Mouse (Mus musculus) heart, embryonic 14.5 days (tissue): ENCODE measurements around the gene Fbf1. TPM values are rescaled to one million over a fixed set of nuclear protein-coding genes. Genes with fewer than 3 reads are reported as not detected.

ENCODE experiments used
- ATAC-seq: fragments of 200-750 bp; cut with Nextera tagmentation; 2 replicates; pipeline ENCODE4 v1.8.0; 2017; ENCODE audit warnings: low read depth, moderate TSS enrichment; ENCODE audit not compliant: insufficient number of reproducible peaks, insufficient read depth, low FRiP score
- H3K27ac ChIP-seq, 2 experiments: fragments of 200-500 bp in 1 of 2; fragments of 300-500 bp in 1 of 2; sonication (generic) in 1 of 2; replicated peaks in 1 of 2; 2 replicates each; pipeline ENCODE4 v1.5.1; 2012 to 2014; ENCODE audit warnings: low read depth in 2 of 2, low read length in 2 of 2, control low read depth in 1 of 2, mild to moderate bottlenecking in 1 of 2, mixed read lengths in 1 of 2; ENCODE audit not compliant: control insufficient read depth in 1 of 2, insufficient read depth in 1 of 2
- H3K27me3 ChIP-seq: fragments of 300-500 bp; sonication (generic); 2 replicates; pipeline ENCODE4 v1.6.1; 2014; ENCODE audit warnings: mild to moderate bottlenecking, low read length, control low read depth; ENCODE audit not compliant: control insufficient read depth, insufficient read depth
- H3K36me3 ChIP-seq: fragments of 300-500 bp; sonication (generic); 2 replicates; pipeline ENCODE4 v1.6.1; 2014; ENCODE audit warnings: mild to moderate bottlenecking, control low read depth, low read length, mixed read lengths; ENCODE audit not compliant: control insufficient read depth, insufficient read depth
- H3K4me1 ChIP-seq, 2 experiments: fragments of 200-500 bp in 1 of 2; fragments of 300-500 bp in 1 of 2; sonication (generic) in 1 of 2; 2 replicates each; pipeline ENCODE4 v1.6.1; 2012 to 2014; ENCODE audit warnings: low read length in 2 of 2, control low read depth in 1 of 2, mixed read lengths in 1 of 2; ENCODE audit not compliant: control insufficient read depth in 2 of 2, insufficient read depth in 2 of 2
- H3K4me2 ChIP-seq: fragments of 300-500 bp; sonication (generic); 2 replicates; pipeline ENCODE4 v1.6.1; 2014; ENCODE audit warnings: mild to moderate bottlenecking, low read length
- H3K4me3 ChIP-seq, 2 experiments: fragments of 200-500 bp in 1 of 2; fragments of 300-500 bp in 1 of 2; sonication (generic) in 1 of 2; 2 replicates each; pipeline ENCODE4 v1.5.1; 2012 to 2014; ENCODE audit warnings: low read length in 2 of 2, mild to moderate bottlenecking in 2 of 2, control low read depth in 1 of 2, low read depth in 1 of 2, moderate library complexity in 1 of 2; ENCODE audit not compliant: control insufficient read depth in 1 of 2, insufficient read depth in 1 of 2
- H3K9ac ChIP-seq: fragments of 300-500 bp; sonication (generic); 2 replicates; pipeline ENCODE4 v1.6.1; 2014; ENCODE audit warnings: mild to moderate bottlenecking, low read length
- H3K9me3 ChIP-seq: fragments of 300-500 bp; sonication (generic); 2 replicates; pipeline ENCODE4 v1.6.1; 2016; ENCODE audit warnings: low read length, control low read depth; ENCODE audit not compliant: control insufficient read depth
- WGBS: fragments of 180-500 bp; shearing (Covaris S2); extraction: QIAGEN DNeasy Blood & Tissue Kit; methylation state at CpG from one replicate; pipeline ENCODE4 v1.1.7; 2014; 5-methylcytosine and 5-hydroxymethylcytosine counted together
- polyA plus RNA-seq: library from polyadenylated mRNA; unstranded; fragments of >200 nt; fragmentation: Nextera tagmentation; extraction: Ambion mirVana; gene quantifications from 2 replicates; pipeline ENCODE4 v1.2.1, GENCODE M21; 2014

Fbf1 gene
- 13.6 and 14.9 TPM in 2 replicates for polyA plus RNA-seq

- peak within 1 kb of the TSS; percentile 51 to 53 for H3K4me3 ChIP-seq
- peaks cover 35% of the 10 kb centered on the region for H3K36me3 ChIP-seq
- no peaks in the 10 kb centered on the region for H3K9me3 ChIP-seq
- no peaks in the 10 kb centered on the region for H3K27me3 ChIP-seq
- peak; percentile 92 for ATAC-seq
- H3K4me2 ChIP-seq: peak within 1 kb of the TSS; percentile 93
- H3K9ac ChIP-seq: peak within 1 kb of the TSS; percentile 79
- peaks cover 8% of the 10 kb centered on the region in 2 experiments for H3K4me1 ChIP-seq
- under 1% methylated on average over 40 of the region's 40 CpGs for WGBS
- H3K27ac ChIP-seq: peak within 1 kb of the TSS; percentile 93 to 96
These were observed at the start of gene Fbf1 for GRCm38 (mm10) chr11:116167884-116168439. Fbf1 (minus strand) TSS chr11:116168166.

DNA sequence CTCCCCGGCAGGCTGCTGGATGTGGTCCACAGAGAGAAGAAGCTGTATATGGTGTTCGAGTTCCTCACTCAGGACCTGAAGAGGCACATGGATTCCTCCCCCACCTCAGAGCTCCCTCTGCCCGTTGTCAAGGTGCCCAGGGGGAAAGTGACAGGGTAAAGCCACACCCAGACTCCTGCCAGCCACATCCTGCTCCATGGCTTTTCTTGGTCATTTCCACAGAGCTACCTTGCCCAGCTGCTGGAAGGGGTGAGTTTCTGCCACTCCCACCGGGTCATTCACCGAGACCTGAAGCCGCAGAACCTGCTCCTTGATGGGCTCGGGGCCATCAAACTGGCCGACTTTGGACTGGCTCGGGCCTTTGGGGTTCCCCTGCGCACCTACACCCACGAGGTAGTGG is 48.6 kb upstream of the Fbf1 start:
- Histone ChIP-seq H3K4me3 (no peak overlapping the region), H3K9ac (no peak overlapping the region), H3K27ac (no peak overlapping the region), H3K4me1 (peaks cover 18 to 25% of the 10 kb centered on the region in 2 experiments), H3K4me2 (no peak overlapping the region), H3K9me3 (peaks cover 2% of the 10 kb centered on the region), H3K27me3 (peaks cover 11% of the 10 kb centered on the region), H3K36me3 (no peaks in the 10 kb centered on the region)
- ATAC-seq: no peak
- 76% methylated on average over 11 of the region's 11 CpGs for WGBS

DNA sequence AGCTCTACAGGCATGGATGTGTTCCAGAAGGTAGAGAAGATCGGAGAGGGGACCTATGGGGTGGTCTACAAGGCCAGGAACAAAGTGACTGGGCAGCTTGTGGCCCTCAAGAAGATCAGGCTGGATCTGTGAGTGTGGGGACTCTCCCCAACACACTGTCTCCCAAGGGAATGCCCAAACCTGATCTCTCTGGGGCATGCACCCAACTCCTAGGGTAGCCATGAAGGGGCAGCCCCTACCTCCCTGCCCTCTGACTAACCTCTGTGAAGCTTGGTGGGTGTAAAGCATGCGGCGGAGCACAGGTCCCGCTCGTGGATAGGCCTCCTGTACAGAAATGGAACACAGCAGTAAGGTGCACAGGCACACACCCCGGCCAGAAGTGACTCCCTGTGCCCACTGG is 48.0 kb upstream of the Fbf1 start:
- Histone ChIP-seq H3K9ac (no peak overlapping the region), H3K36me3 (no peaks in the 10 kb centered on the region), H3K4me3 (no peak overlapping the region), H3K9me3 (no peaks in the 10 kb centered on the region), H3K4me2 (no peak overlapping the region), H3K27me3 (peaks cover 5% of the 10 kb centered on the region), H3K4me1 (peaks cover 18 to 25% of the 10 kb centered on the region in 2 experiments), H3K27ac (no peak overlapping the region)
- WGBS: 89% methylated on average over 6 of the region's 6 CpGs
- no peak for ATAC-seq

- H3K4me2 ChIP-seq: no peak overlapping the region
- H3K9me3 ChIP-seq: no peaks in the 10 kb centered on the region
- WGBS: 84% methylated on average over 7 of the region's 7 CpGs
- H3K9ac ChIP-seq: no peak overlapping the region
- H3K4me1 ChIP-seq: peaks cover 18 to 23% of the 10 kb centered on the region in 2 experiments
- no peaks in the 10 kb centered on the region for H3K27me3 ChIP-seq
- no peak overlapping the region for H3K4me3 ChIP-seq
- no peak for ATAC-seq
- H3K36me3 ChIP-seq: no peaks in the 10 kb centered on the region
- no peak overlapping the region for H3K27ac ChIP-seq
These were observed 47.2 kb upstream of the Fbf1 start for GRCm38 (mm10) chr11:116215181-116215580.

GRCm38 (mm10) chr11:116213877-116214510 is 46.0 kb upstream of the Fbf1 start:
- no peaks in the 10 kb centered on the region for H3K9me3 ChIP-seq
- 0 out of 2 replicates have a peak, but pooled peaks cover 4% of the 10 kb centered on the region for H3K36me3 ChIP-seq
- ATAC-seq: no peak
- no peak overlapping the region for H3K4me2 ChIP-seq
- H3K27me3 ChIP-seq: no peaks in the 10 kb centered on the region
- H3K27ac ChIP-seq: no peak overlapping the region
- no peak overlapping the region for H3K9ac ChIP-seq
- 83% methylated on average over 13 of the region's 13 CpGs for WGBS
- no peak overlapping the region for H3K4me3 ChIP-seq
- H3K4me1 ChIP-seq: peaks cover 10 to 11% of the 10 kb centered on the region in 2 experiments

- H3K27me3 ChIP-seq: no peaks in the 10 kb centered on the region
These were observed 44.9 kb upstream of the Fbf1 start for GRCm38 (mm10) chr11:116212847-116213246.

DNA sequence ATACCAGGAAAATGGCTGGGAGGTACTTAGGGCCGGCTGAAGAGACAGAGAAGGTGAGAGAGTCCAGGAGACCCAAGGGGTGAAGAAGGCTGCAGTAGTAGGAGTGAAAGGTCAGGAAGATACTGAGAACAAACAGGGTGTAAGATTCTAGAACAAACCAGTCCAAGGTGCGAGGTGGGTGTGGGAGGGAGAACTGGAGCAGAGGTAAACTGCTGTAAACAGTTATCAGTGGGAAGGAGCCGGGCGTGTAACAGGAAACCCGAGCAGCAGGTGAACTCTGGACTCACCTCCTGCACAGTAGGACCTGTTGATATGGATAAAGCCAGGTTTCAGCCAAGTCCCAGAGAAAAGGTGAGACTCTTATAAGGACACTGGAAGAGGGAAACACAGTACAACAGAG is 42.7 kb upstream of the Fbf1 start:
- Histone ChIP-seq H3K36me3 (peaks cover 22% of the 10 kb centered on the region), H3K9ac (no peak overlapping the region), H3K27me3 (no peaks in the 10 kb centered on the region), H3K4me1 (no peaks in the 10 kb centered on the region), H3K9me3 (no peaks in the 10 kb centered on the region), H3K4me3 (no peak overlapping the region), H3K4me2 (no peak overlapping the region), H3K27ac (no peak overlapping the region)
- no peak for ATAC-seq
- 73% methylated on average over 5 of the region's 5 CpGs for WGBS

More at GRCm38 (mm10) chr11:116212847-116213246, 44.9 kb upstream of the Fbf1 start:
- H3K9me3 ChIP-seq: no peaks in the 10 kb centered on the region
- H3K27ac ChIP-seq: no peak overlapping the region
- 86% methylated on average over 6 of the region's 6 CpGs for WGBS
- 0 out of 2 replicates have a peak, but pooled peaks cover 4% of the 10 kb centered on the region for H3K36me3 ChIP-seq
- H3K4me3 ChIP-seq: no peak overlapping the region
- H3K9ac ChIP-seq: no peak overlapping the region
- ATAC-seq: no peak
- H3K4me2 ChIP-seq: no peak overlapping the region
- H3K4me1 ChIP-seq: no peaks in the 10 kb centered on the region
